23 mouse cellular contexts compared by ENCODE assay signal in the genomic region with DNA sequence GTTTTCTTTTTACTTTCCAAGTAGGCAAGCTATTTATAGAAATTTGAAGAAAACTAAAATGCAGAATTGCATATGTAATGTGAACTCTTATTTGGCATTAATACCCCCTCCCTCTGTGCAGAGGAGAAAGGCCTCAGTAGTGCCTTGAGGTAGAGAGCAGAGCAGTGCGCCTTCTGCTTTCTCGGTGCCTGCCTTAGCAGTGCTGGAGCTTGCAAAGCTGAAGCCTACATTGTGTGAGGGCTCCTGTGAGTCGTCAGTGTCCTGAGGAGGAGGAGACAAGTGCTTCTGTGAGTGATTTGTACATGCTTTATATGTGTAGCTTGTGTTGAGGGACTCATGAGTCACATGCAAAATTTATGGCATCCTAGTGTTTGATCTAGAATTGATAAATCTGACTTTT.
"Had no signal": no experiment of that assay in that cellular context is flagged by ENCODE, and none has a peak within 500 bp of the region (broad histone marks: within the 10 kb centered on the region; RNA-seq: fewer than 3 reads in every experiment).

No protein-coding gene starts in this region.

- H3K4me1 ChIP-seq: midbrain, embryonic 12.5 days; neural tube, embryonic 15.5 days had no signal

- H3K9me3 ChIP-seq: limb, embryonic 12.5 days; limb, embryonic 15.5 days; midbrain, embryonic 12.5 days; neural tube, embryonic 15.5 days; stomach, embryonic 15.5 days had no signal

- H3K36me3 ChIP-seq: limb, embryonic 12.5 days; limb, embryonic 15.5 days; midbrain, embryonic 12.5 days; neural tube, embryonic 15.5 days; stomach, embryonic 15.5 days had no signal

- H3K27ac ChIP-seq: kidney, postnatal 0 days; layer of hippocampus, adult 2 months; left cerebral cortex, adult 2 months; limb, embryonic 12.5 days; limb, embryonic 15.5 days; liver, embryonic 14.5 days; macrophage; midbrain, embryonic 12.5 days; neural tube, embryonic 15.5 days; stomach, embryonic 15.5 days had no signal

- H3K27me3 ChIP-seq: limb, embryonic 12.5 days; limb, embryonic 15.5 days; midbrain, embryonic 12.5 days; neural tube, embryonic 15.5 days; stomach, embryonic 15.5 days had no signal

- DNase-seq: kidney, postnatal 25 days; layer of hippocampus, adult 9-11 months; layer of hippocampus, postnatal 36 days; left cerebral cortex, postnatal 4 days; liver, postnatal 0 days; lung, embryonic 14.5 days; retina, postnatal 1 day; right cerebral cortex, postnatal 25 days; spleen, adult 18-20 months; thymus, postnatal 36 days had no signal

- H3K4me2 ChIP-seq: limb, embryonic 12.5 days; limb, embryonic 15.5 days; liver, embryonic 11.5 days; lung, embryonic 14.5 days; midbrain, embryonic 12.5 days; neural tube, embryonic 15.5 days; stomach, embryonic 15.5 days had no signal

- H3K9ac ChIP-seq: limb, embryonic 12.5 days; limb, embryonic 15.5 days; liver, embryonic 14.5 days; liver, postnatal 0 days; lung, embryonic 14.5 days; midbrain, embryonic 12.5 days; neural tube, embryonic 15.5 days; stomach, embryonic 15.5 days had no signal

- H3K4me3 ChIP-seq: layer of hippocampus, adult 2 months; left cerebral cortex, adult 2 months; limb, embryonic 12.5 days; limb, embryonic 15.5 days; midbrain, embryonic 12.5 days; myocyte; neural tube, embryonic 15.5 days; stomach, embryonic 15.5 days had no signal

- ATAC-seq: liver, postnatal 0 days; lung, postnatal 0 days had no signal
